Mouse (Mus musculus): ENCODE data around the gene Bag1.

Gene Bag1

DNA sequence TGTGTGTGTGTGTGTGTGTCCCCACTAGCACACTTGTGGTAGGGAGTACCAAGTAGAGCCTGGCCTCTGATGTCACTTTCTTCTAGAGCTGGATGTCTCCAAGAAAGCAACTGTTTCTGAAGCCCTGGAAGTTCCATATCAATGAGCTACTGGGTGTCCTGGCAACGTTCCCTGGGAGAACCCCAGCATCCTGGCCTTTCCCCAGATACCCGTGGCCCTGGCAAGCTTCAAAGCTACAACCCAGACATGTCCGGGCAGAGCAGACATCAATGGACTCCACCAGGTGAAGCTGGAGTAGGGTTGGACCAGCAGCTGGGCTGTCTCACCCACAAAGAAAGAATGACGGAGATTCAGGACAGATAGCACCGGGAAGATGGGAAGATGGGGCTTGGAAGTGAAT, 56.9 kb downstream of the Bag1 start:
- intact Hi-C loops (cut with DNase I) = no loop called here

DNA sequence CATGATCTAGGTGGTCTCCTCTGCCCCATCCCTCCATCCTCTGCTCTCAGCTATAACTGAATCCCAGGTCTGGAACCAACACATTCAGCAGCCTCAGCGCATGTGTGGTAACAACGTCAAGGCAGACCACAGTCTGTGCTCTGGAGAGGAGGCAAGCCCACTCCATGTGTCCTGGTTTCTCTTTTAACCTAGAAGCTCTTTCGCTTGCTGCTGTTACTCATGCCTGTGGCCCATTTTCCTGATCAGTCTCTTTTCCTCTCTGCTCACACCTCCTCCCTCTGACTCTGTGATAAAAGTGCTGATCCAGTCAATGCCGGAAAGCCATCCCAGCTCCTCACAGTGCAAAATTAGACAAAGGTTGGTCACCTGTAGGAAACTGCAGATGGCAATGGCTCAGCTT, 58.1 kb downstream of the Bag1 start:
- intact Hi-C loops (cut with DNase I) = no loop called here

DNA sequence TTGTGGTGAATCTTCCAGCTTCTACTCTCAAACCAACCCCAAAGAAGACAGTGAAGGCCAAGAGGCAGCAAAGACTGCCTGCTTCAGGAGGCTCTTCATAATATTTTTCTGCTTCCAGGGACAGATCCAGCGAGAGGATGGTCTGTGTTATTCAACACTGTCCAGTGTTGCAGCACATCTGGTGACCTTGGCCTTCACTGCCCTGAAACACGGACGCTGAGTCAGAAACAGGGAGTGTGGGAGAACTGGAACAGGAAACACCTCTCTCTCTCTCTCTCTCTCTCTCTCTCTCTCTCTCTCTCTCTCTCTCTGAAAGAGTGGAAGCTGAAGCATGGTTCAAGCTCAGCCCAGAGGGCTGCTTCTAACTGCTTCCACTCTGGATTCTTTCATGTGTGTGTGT, 58.8 kb downstream of the Bag1 start:
- intact Hi-C loops (cut with DNase I) = no loop called here

DNA sequence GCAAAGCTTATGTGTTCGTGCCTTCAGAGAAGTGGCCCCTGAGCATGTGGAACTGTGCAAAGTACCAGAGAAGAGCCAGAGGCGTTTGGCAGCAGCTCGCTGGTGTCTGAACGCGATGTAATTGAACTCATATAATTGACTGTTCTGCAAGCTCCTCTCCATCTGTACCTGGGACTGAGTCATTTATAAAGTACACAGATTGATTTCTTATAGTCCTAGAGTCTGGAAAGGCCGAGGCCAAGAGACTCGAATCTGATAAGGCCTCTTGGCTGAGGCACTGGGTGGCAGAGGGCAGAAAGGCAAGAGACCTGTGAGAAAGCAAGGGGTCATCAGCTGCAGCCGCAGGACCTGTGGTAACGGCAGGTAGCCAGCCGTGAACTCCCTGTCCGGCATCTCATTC, 59.3 kb downstream of the Bag1 start:
- intact Hi-C loops (cut with DNase I) = no loop called here

Small RNAs within 50 kb of the gene (microRNA-seq; reads per million reads assigned to microRNA genes)
- 0.86 to 1.1 reads per million in 2 experiments for gene Mir3094
